Mouse (Mus musculus) limb, embryonic 14.5 days (tissue): ENCODE data around the gene Fam213a. TPM values are rescaled to one million over a fixed set of nuclear protein-coding genes. Genes with fewer than 3 reads are reported as not detected.

Source experiments
- ATAC-seq: fragments of 200-750 bp; cut with Nextera tagmentation; 2 replicates; pipeline ENCODE4 v1.8.0; 2017; ENCODE audit warnings: low read depth, moderate number of reproducible peaks, moderate TSS enrichment; ENCODE audit not compliant: low FRiP score
- DNase-seq: peaks from one replicate; pipeline ENCODE4 v3.0.0-alpha.2; 2015; ENCODE audit warnings: low spot score
- H3K27ac ChIP-seq: fragments of 300-500 bp; sonication (generic); replicated peaks from 2 replicates; pipeline ENCODE4 v1.5.1; 2014; ENCODE audit warnings: low read depth, mild to moderate bottlenecking, low read length, moderate library complexity, mixed read lengths
- H3K27me3 ChIP-seq: fragments of 300-500 bp; sonication (generic); 2 replicates; pipeline ENCODE4 v1.6.1; 2014; ENCODE audit warnings: low read length, mixed read lengths; ENCODE audit not compliant: control insufficient read depth, insufficient read depth
- H3K36me3 ChIP-seq: fragments of 300-500 bp; sonication (generic); 2 replicates; pipeline ENCODE4 v1.6.1; 2014; ENCODE audit warnings: mild to moderate bottlenecking, low read length, moderate library complexity, mixed read lengths; ENCODE audit not compliant: control insufficient read depth, insufficient read depth
- H3K4me1 ChIP-seq: fragments of 300-500 bp; sonication (generic); 2 replicates; pipeline ENCODE4 v1.6.1; 2014; ENCODE audit warnings: antibody characterized with exemption, low read length, mixed read lengths; ENCODE audit not compliant: control insufficient read depth, insufficient read depth
- H3K4me2 ChIP-seq: fragments of 300-500 bp; sonication (generic); replicated peaks from 2 replicates; pipeline ENCODE4 v1.6.1; 2014; ENCODE audit warnings: low read depth, mild to moderate bottlenecking, low read length, moderate library complexity; ENCODE audit not compliant: severe bottlenecking
- H3K4me3 ChIP-seq: fragments of 300-500 bp; sonication (generic); replicated peaks from 2 replicates; pipeline ENCODE4 v1.5.1; 2014; ENCODE audit warnings: low read length
- H3K9ac ChIP-seq: fragments of 300-500 bp; sonication (generic); 2 replicates; pipeline ENCODE4 v1.6.1; 2014; ENCODE audit warnings: mild to moderate bottlenecking, low read depth, low read length, moderate library complexity; ENCODE audit not compliant: severe bottlenecking
- H3K9me3 ChIP-seq: fragments of 300-500 bp; sonication (generic); 2 replicates; pipeline ENCODE4 v1.6.1; 2016; ENCODE audit warnings: low read length; ENCODE audit not compliant: control insufficient read depth
- POLR2A ChIP-seq: fragments of 200-500 bp; IDR thresholded peaks from 2 replicates; pipeline ENCODE4 v1.8.0; 2012; ENCODE audit warnings: inconsistent platforms, mild to moderate bottlenecking, moderate library complexity, borderline replicate concordance; ENCODE audit not compliant: insufficient read depth, insufficient read length; ENCODE audit errors: extremely low read depth
- WGBS: fragments of 180-500 bp; shearing (Covaris S2); extraction: QIAGEN DNeasy Blood & Tissue Kit; methylation state at CpG from one replicate; pipeline ENCODE4 v1.1.7; 2014; 5-methylcytosine and 5-hydroxymethylcytosine counted together
- polyA plus RNA-seq, 2 experiments: library from polyadenylated mRNA; depleted of rRNA in 1 of 2; stranded (reverse) in 1 of 2; unstranded in 1 of 2; fragments of >200 nt; fragmentation: Nextera tagmentation in 1 of 2; extraction: Ambion mirVana in 1 of 2; gene quantifications; 2 replicates each; pipeline versions ENCODE4 v1.2.1 to v1.2.3; 2012 to 2014

The Fam213a gene
- polyA plus RNA-seq, 2 experiments, result 19.6 to 27.1 TPM

GRCm38 (mm10) chr14:41025087-41025486, 11.5 kb upstream of the Fam213a start:
- no peaks in the 10 kb centered on the region for H3K4me1 ChIP-seq
- 90% methylated on average over 2 of the region's 2 CpGs for WGBS
- no peak overlapping the region for H3K4me3 ChIP-seq
- DNase-seq (no peak), ATAC-seq (no peak)
- no peak overlapping the region for H3K4me2 ChIP-seq
- no peak overlapping the region for H3K9ac ChIP-seq
- H3K9me3 ChIP-seq, result no peaks in the 10 kb centered on the region
- no peaks in the 10 kb centered on the region for H3K36me3 ChIP-seq
- no peak for TF ChIP-seq POLR2A
- H3K27me3 ChIP-seq, result no peaks in the 10 kb centered on the region
- H3K27ac ChIP-seq, result no peak overlapping the region

- ATAC-seq (no peak), DNase-seq (no peak)
- H3K4me1 ChIP-seq, result no peaks in the 10 kb centered on the region
- H3K9me3 ChIP-seq, result no peaks in the 10 kb centered on the region
- no peaks in the 10 kb centered on the region for H3K36me3 ChIP-seq
- H3K27ac ChIP-seq, result no peak overlapping the region
- no peak overlapping the region for H3K4me3 ChIP-seq
- no peak for TF ChIP-seq POLR2A
- H3K4me2 ChIP-seq, result no peak overlapping the region
- no peak overlapping the region for H3K9ac ChIP-seq
- no peaks in the 10 kb centered on the region for H3K27me3 ChIP-seq
- WGBS, result 84% methylated on average over 3 of the region's 3 CpGs
These were observed 7.7 kb upstream of the Fam213a start for GRCm38 (mm10) chr14:41021246-41021645.

- no peak overlapping the region for H3K4me2 ChIP-seq
- 0 out of 2 replicates have a peak, but pooled peaks cover 7% of the 10 kb centered on the region for H3K4me1 ChIP-seq
- no peaks in the 10 kb centered on the region for H3K36me3 ChIP-seq
- no peaks in the 10 kb centered on the region for H3K9me3 ChIP-seq
- no peak for TF ChIP-seq POLR2A
- ATAC-seq (no peak), DNase-seq (no peak)
- no peak overlapping the region for H3K27ac ChIP-seq
- no peak overlapping the region for H3K9ac ChIP-seq
- H3K27me3 ChIP-seq, result no peaks in the 10 kb centered on the region
- no peak overlapping the region for H3K4me3 ChIP-seq
- 80% methylated on average over 5 of the region's 5 CpGs for WGBS
These were observed 3.9 kb upstream of the Fam213a start for GRCm38 (mm10) chr14:41017460-41017859.

GRCm38 (mm10) chr14:41014701-41015240, 1.2 kb upstream of the Fam213a start:
- H3K4me2 ChIP-seq, result no peak overlapping the region
- no peaks in the 10 kb centered on the region for H3K36me3 ChIP-seq
- no peaks in the 10 kb centered on the region for H3K27me3 ChIP-seq
- H3K4me1 ChIP-seq, result 0 out of 2 replicates have a peak, but pooled peaks cover 7% of the 10 kb centered on the region
- H3K4me3 ChIP-seq, result no peak overlapping the region
- no peak overlapping the region for H3K9ac ChIP-seq
- DNase-seq, result no peak
- no peak for TF ChIP-seq POLR2A
- no peak overlapping the region for H3K27ac ChIP-seq
- 76% methylated on average over 5 of the region's 5 CpGs for WGBS
- no peaks in the 10 kb centered on the region for H3K9me3 ChIP-seq
- no peak for ATAC-seq

- Histone ChIP-seq H3K4me1 (0 out of 2 replicates have a peak, but pooled peaks cover 7% of the 10 kb centered on the region), H3K4me3 (peak overlapping the region; percentile 47), H3K4me2 (peak overlapping the region; percentile 73), H3K27ac (no peak overlapping the region), H3K9ac (peak overlapping the region; percentile 65), H3K27me3 (no peaks in the 10 kb centered on the region), H3K9me3 (no peaks in the 10 kb centered on the region), H3K36me3 (no peaks in the 10 kb centered on the region)
- 20% methylated on average over 9 of the region's 9 CpGs for WGBS
- DNase-seq, result no peak
- TF ChIP-seq POLR2A, result no peak
- ATAC-seq, result no peak
These were observed 445 bp downstream of the Fam213a start for GRCm38 (mm10) chr14:41013143-41013542.
